Mouse (Mus musculus) megakaryocyte, adult 5-6 weeks (primary cell): ENCODE results near the gene Gm45521. TPM values are rescaled to one million over a fixed set of nuclear protein-coding genes. Genes with fewer than 3 reads are reported as not detected.

ENCODE experiments used
- ATAC-seq: 2 replicates; pipeline ENCODE4 v1.8.0; 2016; ENCODE audit warnings: mild to moderate bottlenecking, inconsistent platforms; ENCODE audit not compliant: poor library complexity, severe bottlenecking
- total RNA-seq, 2 experiments: library from RNA; stranded (forward) in 1 of 2; stranded (reverse) in 1 of 2; fragments of 153-499, 151-499 nt in 1 of 2; fragments of 221-1000, 200-1000 nt in 1 of 2; gene quantifications; 2 replicates each; pipeline versions ENCODE4 v1.2.3 to v1.2.4; 2015 to 2017

The Gm45521 gene
- total RNA-seq (2015) (not detected in 2 replicates), total RNA-seq (2017) (not detected in 2 replicates)

- ATAC-seq = no peak
Measured at GRCm38 (mm10) chr14:7957049-7957448, at the start of gene Gm45521. Gene Gm45521, plus strand, starts transcription at chr14:7957288.

- ATAC-seq = no peak
Measured at GRCm38 (mm10) chr14:7909472-7909871, 47.6 kb upstream of the Gm45521 start.

- ATAC-seq = peak; percentile 99
Measured at GRCm38 (mm10) chr14:7913842-7914241, 43.2 kb upstream of the Gm45521 start.

GRCm38 (mm10) chr14:7914461-7914860 is 42.6 kb upstream of the Gm45521 start:
- no peak for ATAC-seq

- ATAC-seq = peak; percentile 36
Measured at GRCm38 (mm10) chr14:7918150-7918991, 38.7 kb upstream of the Gm45521 start.

GRCm38 (mm10) chr14:7919309-7919708 is 37.8 kb upstream of the Gm45521 start:
- no peak for ATAC-seq

GRCm38 (mm10) chr14:7919921-7920320 is 37.2 kb upstream of the Gm45521 start:
- ATAC-seq = no peak

GRCm38 (mm10) chr14:7921459-7921858 is 35.6 kb upstream of the Gm45521 start:
- ATAC-seq = peak; percentile 14; the same call in 1 of the 2 replicates

GRCm38 (mm10) chr14:7923635-7924034 is 33.5 kb upstream of the Gm45521 start:
- ATAC-seq = peak; percentile 42

- no peak for ATAC-seq
Measured at GRCm38 (mm10) chr14:7928362-7928761, 28.7 kb upstream of the Gm45521 start.

- ATAC-seq = peak; percentile 57
Measured at GRCm38 (mm10) chr14:7929029-7929428, 28.1 kb upstream of the Gm45521 start.

GRCm38 (mm10) chr14:7932151-7932550 is 24.9 kb upstream of the Gm45521 start:
- ATAC-seq = no peak

GRCm38 (mm10) chr14:7934166-7934565 is 22.9 kb upstream of the Gm45521 start:
- peak; percentile 62 for ATAC-seq

GRCm38 (mm10) chr14:7937052-7937630 is 19.9 kb upstream of the Gm45521 start:
- ATAC-seq = peak; percentile 35

- ATAC-seq = no peak
Measured at GRCm38 (mm10) chr14:7938809-7939784, 18.0 kb upstream of the Gm45521 start.

- ATAC-seq = no peak
Measured at GRCm38 (mm10) chr14:7941413-7941812, 15.7 kb upstream of the Gm45521 start.

GRCm38 (mm10) chr14:7943101-7943800 is 13.8 kb upstream of the Gm45521 start:
- ATAC-seq = no peak

- no peak for ATAC-seq
Measured at GRCm38 (mm10) chr14:7943801-7944135, 13.3 kb upstream of the Gm45521 start.

- peak; percentile 73 for ATAC-seq
Measured at GRCm38 (mm10) chr14:7944349-7945039, 12.6 kb upstream of the Gm45521 start.

- no peak for ATAC-seq
Measured at GRCm38 (mm10) chr14:7945261-7945660, 11.8 kb upstream of the Gm45521 start.
